Mouse (Mus musculus) liver, postnatal 0 days (tissue): Measurements from ENCODE around the gene Myod1.

Experiments used
- CTCF ChIP-seq: sonication (generic); IDR thresholded peaks from 2 replicates; pipeline ENCODE4 v1.5.1; 2016; ENCODE audit warnings: antibody characterized with exemption, low read depth
- EP300 ChIP-seq: IDR thresholded peaks from 2 replicates; pipeline ENCODE4 v1.6.1; 2016; ENCODE audit warnings: antibody characterized with exemption, low read depth, mild to moderate bottlenecking

GRCm38 (mm10) chr7:46422764-46423412 is 46.6 kb downstream of the Myod1 start:
- TF ChIP-seq CTCF (peak; percentile 66), EP300 (no peak)
